Mouse (Mus musculus): ENCODE data around the gene Hspg2. TPM values are rescaled to one million over a fixed set of nuclear protein-coding genes. Genes with fewer than 3 reads are reported as not detected.

Gene Hspg2
- total and polyA plus RNA-seq, 3 experiments = 114 to 190 (median 174) TPM

- peak overlapping the region; percentile 25; the same call in 1 of the 2 replicates for H3K4me3 ChIP-seq
- H3K9ac ChIP-seq (ENCODE audit: low read depth, low read length) = peak overlapping the region; percentile 37
- H3K27ac ChIP-seq = peak overlapping the region; percentile 95
- H3K27me3 ChIP-seq (ENCODE audit: control insufficient read depth, insufficient read depth, low read length) = no peaks in the 10 kb centered on the region
- peaks cover 71% of the 10 kb centered on the region for H3K4me1 ChIP-seq (ENCODE audit: control insufficient read depth, insufficient read depth, low read length)
- H3K36me3 ChIP-seq (ENCODE audit: control insufficient read depth, insufficient read depth, low read length) = peaks cover 29% of the 10 kb centered on the region
- TF ChIP-seq CTCF (IDR thresholded peaks at IDR 0.05) = no peak
- peak; percentile 67; the same call in 1 of the 2 replicates for TF ChIP-seq EP300 (IDR thresholded peaks at IDR 0.05; ENCODE audit: insufficient read depth, low read depth, low read length)
- TF ChIP-seq POLR2A (IDR thresholded peaks at IDR 0.05; ENCODE audit: insufficient read depth, low read depth, low read length) = no peak
- 8% methylated on average over 16 of the region's 16 CpGs for WGBS
- DNase-seq = peak; percentile 73 to 80
- intact Hi-C loops (cut with DNase I) = no loop called here
- H3K79me2 ChIP-seq (replicated peaks; ENCODE audit: control insufficient read depth, insufficient read depth, low read length) = peaks cover 7% of the 10 kb centered on the region
Observed at GRCm38 (mm10) chr4:137483871-137484270, 15.3 kb downstream of the Hspg2 start.

- 9% methylated on average over 7 of the region's 7 CpGs for WGBS
- intact Hi-C loops (cut with DNase I) = no loop called here
- peak overlapping the region; percentile 37 for H3K9ac ChIP-seq (ENCODE audit: low read depth, low read length)
Observed at GRCm38 (mm10) chr4:137484586-137484985, 16.0 kb downstream of the Hspg2 start.

GRCm38 (mm10) chr4:137485258-137485960, 16.8 kb downstream of the Hspg2 start:
- DNase-seq = peak; percentile 30 to 49
- intact Hi-C loops (cut with DNase I) = loop anchor here (5.0 kb wide), 1 partner anchor 38 kb away; no protein-coding TSS in a partner anchor
- peak overlapping the region; percentile 52 for H3K9ac ChIP-seq (ENCODE audit: low read depth, low read length)
- peaks cover 3% of the 10 kb centered on the region; the same call in 1 of the 2 replicates for H3K79me2 ChIP-seq (replicated peaks; ENCODE audit: control insufficient read depth, insufficient read depth, low read length)
- peaks cover 73% of the 10 kb centered on the region for H3K4me1 ChIP-seq (ENCODE audit: control insufficient read depth, insufficient read depth, low read length)
- peaks cover 21% of the 10 kb centered on the region for H3K36me3 ChIP-seq (ENCODE audit: control insufficient read depth, insufficient read depth, low read length)
- peak overlapping the region; percentile 95 for H3K27ac ChIP-seq
- peak overlapping the region; percentile 9; the same call in 1 of the 2 replicates for H3K4me3 ChIP-seq
- TF ChIP-seq POLR2A (IDR thresholded peaks at IDR 0.05; ENCODE audit: insufficient read depth, low read depth, low read length) = no peak
- 0 out of 2 replicates have a peak, but pooled peaks have one; percentile 11 for TF ChIP-seq EP300 (IDR thresholded peaks at IDR 0.05; ENCODE audit: insufficient read depth, low read depth, low read length)
- TF ChIP-seq CTCF (IDR thresholded peaks at IDR 0.05) = no peak
- H3K27me3 ChIP-seq (ENCODE audit: control insufficient read depth, insufficient read depth, low read length) = no peaks in the 10 kb centered on the region
- 18% methylated on average over 14 of the region's 14 CpGs for WGBS

More at GRCm38 (mm10) chr4:137484586-137484985, 16.0 kb downstream of the Hspg2 start:
- peak overlapping the region; percentile 95 for H3K27ac ChIP-seq
- H3K36me3 ChIP-seq (ENCODE audit: control insufficient read depth, insufficient read depth, low read length) = peaks cover 22% of the 10 kb centered on the region
- peaks cover 68% of the 10 kb centered on the region for H3K4me1 ChIP-seq (ENCODE audit: control insufficient read depth, insufficient read depth, low read length)
- H3K4me3 ChIP-seq = peak overlapping the region; percentile 17; the same call in 1 of the 2 replicates
- H3K27me3 ChIP-seq (ENCODE audit: control insufficient read depth, insufficient read depth, low read length) = no peaks in the 10 kb centered on the region
- DNase-seq = peak; percentile 80
- peaks cover 5% of the 10 kb centered on the region for H3K79me2 ChIP-seq (replicated peaks; ENCODE audit: control insufficient read depth, insufficient read depth, low read length)
- TF ChIP-seq EP300 (IDR thresholded peaks at IDR 0.05; ENCODE audit: insufficient read depth, low read depth, low read length) = no peak
- TF ChIP-seq CTCF (IDR thresholded peaks at IDR 0.05) = 0 out of 2 replicates have a peak, but pooled peaks have one; percentile 13

- peak; percentile 60 to 63 for DNase-seq
- 11% methylated on average over 20 of the region's 20 CpGs for WGBS
- Histone ChIP-seq H3K27ac (peak overlapping the region; percentile 95), H3K9ac (ENCODE audit: low read depth, low read length) (peak overlapping the region; percentile 52), H3K27me3 (ENCODE audit: control insufficient read depth, insufficient read depth, low read length) (no peaks in the 10 kb centered on the region), H3K36me3 (ENCODE audit: control insufficient read depth, insufficient read depth, low read length) (peaks cover 21% of the 10 kb centered on the region), H3K4me3 (peak overlapping the region; percentile 9; the same call in 1 of the 2 replicates), H3K79me2 (replicated peaks; ENCODE audit: control insufficient read depth, insufficient read depth, low read length) (peaks cover 2% of the 10 kb centered on the region; the same call in 1 of the 2 replicates), H3K4me1 (ENCODE audit: control insufficient read depth, insufficient read depth, low read length) (peaks cover 67% of the 10 kb centered on the region)
- TF ChIP-seq CTCF (IDR thresholded peaks at IDR 0.05) = no peak
- TF ChIP-seq POLR2A (IDR thresholded peaks at IDR 0.05; ENCODE audit: insufficient read depth, low read depth, low read length) = 0 out of 2 replicates have a peak, but pooled peaks have one; percentile 17
- intact Hi-C loops (cut with DNase I) = loop anchor here (5.0 kb wide), 1 partner anchor 39 kb away; no protein-coding TSS in a partner anchor
Observed at GRCm38 (mm10) chr4:137486081-137487014, 17.8 kb downstream of the Hspg2 start.

GRCm38 (mm10) chr4:137487286-137488000, 18.9 kb downstream of the Hspg2 start:
- peak overlapping the region; percentile 95 for H3K27ac ChIP-seq
- TF ChIP-seq EP300 (IDR thresholded peaks at IDR 0.05; ENCODE audit: insufficient read depth, low read depth, low read length) (peak; percentile 98), POLR2A (IDR thresholded peaks at IDR 0.05; ENCODE audit: insufficient read depth, low read depth, low read length) (peak; percentile 73), CTCF (IDR thresholded peaks at IDR 0.05) (no peak)
- intact Hi-C loops (cut with DNase I) = loop anchor here (5.0 kb wide), 1 partner anchor 40 kb away; no protein-coding TSS in a partner anchor
- H3K27me3 ChIP-seq (ENCODE audit: control insufficient read depth, insufficient read depth, low read length) = no peaks in the 10 kb centered on the region
- peak overlapping the region; percentile 61 for H3K9ac ChIP-seq (ENCODE audit: low read depth, low read length)
- peaks cover 61% of the 10 kb centered on the region for H3K4me1 ChIP-seq (ENCODE audit: control insufficient read depth, insufficient read depth, low read length)
- H3K79me2 ChIP-seq (replicated peaks; ENCODE audit: control insufficient read depth, insufficient read depth, low read length) = no peaks in the 10 kb centered on the region; the same call in 1 of the 2 replicates
- 11% methylated on average over 10 of the region's 10 CpGs for WGBS
- no peak overlapping the region; the same call in 1 of the 2 replicates for H3K4me3 ChIP-seq
- peak; percentile 90 to 92 for DNase-seq
- peaks cover 19% of the 10 kb centered on the region for H3K36me3 ChIP-seq (ENCODE audit: control insufficient read depth, insufficient read depth, low read length)
